Comparison of ENCODE assay signal across 11 mouse cellular contexts in genomic region chr8:107049480-107049879, GRCm38 (mm10). TPM values are rescaled to one million over a fixed set of nuclear protein-coding genes. Genes with fewer than 3 reads are reported as not detected.
DNase-seq lines count a peak whose midpoint lies in the region; ATAC-seq and TF ChIP-seq lines count a peak whose summit lies in the region.
"Had no signal": no experiment of that assay in that cellular context is flagged by ENCODE, and none has a peak within 500 bp of the region (broad histone marks: within the 10 kb centered on the region; RNA-seq: fewer than 3 reads in every experiment).

No protein-coding gene starts in this region.

- ATAC-seq in midbrain, postnatal 0 days (ENCODE audit: low FRiP score) = no peak
- ATAC-seq in limb, embryonic 12.5 days (ENCODE audit: insufficient number of reproducible peaks, insufficient read depth, low FRiP score, low TSS enrichment, low read depth) = no peak
- ATAC-seq in stomach, embryonic 16.5 days (ENCODE audit: insufficient read depth, low FRiP score) = no peak

- intact Hi-C loops in gastrocnemius, adult 2 months (cut with DNase I) = no loop called here
- intact Hi-C loops in gastrocnemius, postnatal 36 days (cut with DNase I) = no loop called here
- intact Hi-C loops in left cerebral cortex, postnatal 4 days (cut with DNase I) = no loop called here

- peak overlapping the region; percentile 94; the same call in 1 of the 2 replicates for H3K27ac ChIP-seq in gastrocnemius, adult 2 months
- H3K27ac ChIP-seq in midbrain, embryonic 10.5 days (replicated peaks) = no peak overlapping the region
- H3K27ac ChIP-seq in midbrain, postnatal 0 days (ENCODE audit: low read depth, low read length) = no peak overlapping the region
- peak overlapping the region; percentile 96; the same call in 1 of the 2 replicates for H3K27ac ChIP-seq in limb, embryonic 12.5 days
- no peak overlapping the region for H3K27ac ChIP-seq in stomach, embryonic 16.5 days (ENCODE audit: low read length)

- peaks cover 88% of the 10 kb centered on the region for H3K36me3 ChIP-seq in midbrain, embryonic 10.5 days
- peaks cover 36% of the 10 kb centered on the region for H3K36me3 ChIP-seq in midbrain, postnatal 0 days (ENCODE audit: insufficient read depth, low read length)
- peaks cover 82% of the 10 kb centered on the region for H3K36me3 ChIP-seq in limb, embryonic 12.5 days
- H3K36me3 ChIP-seq in stomach, embryonic 16.5 days (ENCODE audit: control insufficient read depth, insufficient read depth, low read length) = peaks cover 12% of the 10 kb centered on the region

- H3K9me3 ChIP-seq in midbrain, embryonic 10.5 days (replicated peaks) = no peaks in the 10 kb centered on the region
- H3K9me3 ChIP-seq in midbrain, postnatal 0 days (ENCODE audit: low read length) = no peaks in the 10 kb centered on the region
- H3K9me3 ChIP-seq in limb, embryonic 12.5 days = no peaks in the 10 kb centered on the region; the same call in 1 of the 2 replicates
- no peaks in the 10 kb centered on the region for H3K9me3 ChIP-seq in stomach, embryonic 16.5 days (replicated peaks; ENCODE audit: control insufficient read depth, low read length)

- H3K9ac ChIP-seq in midbrain, postnatal 0 days (replicated peaks; ENCODE audit: low read length, poor library complexity, severe bottlenecking) = no peak overlapping the region
- H3K9ac ChIP-seq in limb, embryonic 12.5 days (replicated peaks) = no peak overlapping the region
- no peak overlapping the region for H3K9ac ChIP-seq in stomach, embryonic 16.5 days (ENCODE audit: low read length)

- TF ChIP-seq CTCF in gastrocnemius, adult 2 months (IDR thresholded peaks at IDR 0.05) = no peak
- TF ChIP-seq CTCF in midbrain, postnatal 0 days (IDR thresholded peaks at IDR 0.05) = no peak

- H3K27me3 ChIP-seq in midbrain, embryonic 10.5 days (ENCODE audit: low read depth, poor library complexity, severe bottlenecking) = no peaks in the 10 kb centered on the region
- H3K27me3 ChIP-seq in midbrain, postnatal 0 days (ENCODE audit: insufficient read depth, low read length) = no peaks in the 10 kb centered on the region
- H3K27me3 ChIP-seq in limb, embryonic 12.5 days = no peaks in the 10 kb centered on the region
- H3K27me3 ChIP-seq in stomach, embryonic 16.5 days (ENCODE audit: control insufficient read depth, insufficient read depth, low read length) = no peaks in the 10 kb centered on the region

- peaks cover 26% of the 10 kb centered on the region for H3K4me1 ChIP-seq in midbrain, embryonic 10.5 days
- H3K4me1 ChIP-seq in midbrain, postnatal 0 days (ENCODE audit: insufficient read depth, low read length) = peaks cover 2% of the 10 kb centered on the region; the same call in 1 of the 2 replicates
- peaks cover 17% of the 10 kb centered on the region for H3K4me1 ChIP-seq in limb, embryonic 12.5 days (replicated peaks)
- H3K4me1 ChIP-seq in stomach, embryonic 16.5 days (ENCODE audit: control insufficient read depth, insufficient read depth, low read length) = peaks cover 4% of the 10 kb centered on the region

- WGBS in midbrain, embryonic 10.5 days = 92% methylated on average over 4 of the region's 4 CpGs
- WGBS in midbrain, postnatal 0 days = 97% methylated on average over 4 of the region's 4 CpGs
- WGBS in limb, embryonic 12.5 days = 92% methylated on average over 4 of the region's 4 CpGs
- 95% methylated on average over 4 of the region's 4 CpGs for WGBS in stomach, embryonic 16.5 days

- peak overlapping the region; percentile 93 for H3K4me3 ChIP-seq in gastrocnemius, adult 2 months
- peak overlapping the region; percentile 75; the same call in 1 of the 2 replicates for H3K4me3 ChIP-seq in midbrain, embryonic 10.5 days
- no peak overlapping the region for H3K4me3 ChIP-seq in midbrain, postnatal 0 days (ENCODE audit: low read depth, low read length)
- H3K4me3 ChIP-seq in limb, embryonic 12.5 days (replicated peaks) = peak overlapping the region; percentile 92
- peak overlapping the region; percentile 82; the same call in 1 of the 2 replicates for H3K4me3 ChIP-seq in stomach, embryonic 16.5 days (replicated peaks; ENCODE audit: low read length)

- no peak overlapping the region for H3K4me2 ChIP-seq in midbrain, postnatal 0 days (ENCODE audit: low read depth, low read length, poor library complexity, severe bottlenecking)
- H3K4me2 ChIP-seq in limb, embryonic 12.5 days = peak overlapping the region; percentile 89
- peak overlapping the region; percentile 86; the same call in 1 of the 2 replicates for H3K4me2 ChIP-seq in stomach, embryonic 16.5 days (ENCODE audit: low read depth, low read length)

- no peak for DNase-seq in gastrocnemius, adult 2 months
- no peak for DNase-seq in gastrocnemius, postnatal 36 days
- no peak for DNase-seq in midbrain, embryonic 10.5 days (ENCODE audit: low spot score)
- no peak for DNase-seq in midbrain, postnatal 0 days (ENCODE audit: low spot score)
- DNase-seq in thymus, postnatal 36 days = no peak
- DNase-seq in left cerebral cortex, postnatal 4 days = no peak
- DNase-seq: adrenal gland, postnatal 36 days; kidney, adult 11 months had no signal

RNA-seq across cellular contexts. Expression of gene Pdf, which starts 1.1 kb away (rescaled TPM):
- total RNA-seq in gastrocnemius, adult 2 months (2021) = 10 to 100 TPM; 38.6 to 44.0 TPM
- total RNA-seq in gastrocnemius, postnatal 36 days (2021) = 10 to 100 TPM; 38.3 to 41.6 TPM
- 44.2 and 48.1 TPM in 2 replicates for polyA plus RNA-seq in midbrain, embryonic 10.5 days (2016; fragmentation: Nextera tagmentation; extraction: Ambion mirVana)
- total RNA-seq in midbrain, postnatal 0 days (2014; rRNA removed) = 61.5 TPM in 2 replicates
- 31.8 and 33.3 TPM in 2 replicates for polyA plus RNA-seq in midbrain, postnatal 0 days (2015; fragmentation: Nextera tagmentation; extraction: Ambion mirVana)
- 58.2 and 61.4 TPM in 2 replicates for polyA plus RNA-seq in limb, embryonic 12.5 days (2016; fragmentation: Nextera tagmentation; extraction: Ambion mirVana)
- 35.3 and 35.7 TPM in 2 replicates for polyA plus RNA-seq in stomach, embryonic 16.5 days (2015; fragmentation: Nextera tagmentation; extraction: Ambion mirVana)
- total RNA-seq in left cerebral cortex, postnatal 4 days (2021) = 10 to 100 TPM; 22.5 to 23.2 TPM

RNA-seq across cellular contexts. Expression of gene Cog8, which starts 7.0 kb away (rescaled TPM):
- 10 to 100 TPM; 18.7 to 20.3 TPM for total RNA-seq in gastrocnemius, adult 2 months (2021)
- total RNA-seq in gastrocnemius, postnatal 36 days (2021) = 10 to 100 TPM; 15.0 to 16.1 TPM
- polyA plus RNA-seq in midbrain, embryonic 10.5 days (2016; fragmentation: Nextera tagmentation; extraction: Ambion mirVana) = 38.2 and 40.8 TPM in 2 replicates
- total RNA-seq in midbrain, postnatal 0 days (2014; rRNA removed) = 46.2 and 89.6 TPM in 2 replicates
- 32.4 and 36.1 TPM in 2 replicates for polyA plus RNA-seq in midbrain, postnatal 0 days (2015; fragmentation: Nextera tagmentation; extraction: Ambion mirVana)
- 45.2 and 48.4 TPM in 2 replicates for polyA plus RNA-seq in limb, embryonic 12.5 days (2016; fragmentation: Nextera tagmentation; extraction: Ambion mirVana)
- 24.8 and 27.1 TPM in 2 replicates for polyA plus RNA-seq in stomach, embryonic 16.5 days (2015; fragmentation: Nextera tagmentation; extraction: Ambion mirVana)
- total RNA-seq in left cerebral cortex, postnatal 4 days (2021) = 10 to 100 TPM; 21.3 to 22.8 TPM

RNA-seq across cellular contexts. Expression of gene Nip7, which starts 7.2 kb away (rescaled TPM):
- 10 to 100 TPM; 19.3 to 20.7 TPM for total RNA-seq in gastrocnemius, adult 2 months (2021)
- 10 to 100 TPM; 13.7 to 21.5 TPM for total RNA-seq in gastrocnemius, postnatal 36 days (2021)
- polyA plus RNA-seq in midbrain, embryonic 10.5 days (2016; fragmentation: Nextera tagmentation; extraction: Ambion mirVana) = 113 and 125 TPM in 2 replicates
- 24.3 and 30.8 TPM in 2 replicates for total RNA-seq in midbrain, postnatal 0 days (2014; rRNA removed)
- 59.1 and 60.1 TPM in 2 replicates for polyA plus RNA-seq in midbrain, postnatal 0 days (2015; fragmentation: Nextera tagmentation; extraction: Ambion mirVana)
- polyA plus RNA-seq in limb, embryonic 12.5 days (2016; fragmentation: Nextera tagmentation; extraction: Ambion mirVana) = 95.4 and 103 TPM in 2 replicates
- 63.5 and 79.8 TPM in 2 replicates for polyA plus RNA-seq in stomach, embryonic 16.5 days (2015; fragmentation: Nextera tagmentation; extraction: Ambion mirVana)
- 10 to 100 TPM; 52.1 to 64.6 TPM for total RNA-seq in left cerebral cortex, postnatal 4 days (2021)

RNA-seq across cellular contexts. Expression of gene Tmed6, which starts 16.0 kb away (rescaled TPM):
- total RNA-seq in gastrocnemius, adult 2 months (2021) = not detected
- not detected for total RNA-seq in gastrocnemius, postnatal 36 days (2021)
- not detected in 2 replicates for polyA plus RNA-seq in midbrain, embryonic 10.5 days (2016; fragmentation: Nextera tagmentation; extraction: Ambion mirVana)
- not detected in 2 replicates for total RNA-seq in midbrain, postnatal 0 days (2014; rRNA removed)
- polyA plus RNA-seq in midbrain, postnatal 0 days (2015; fragmentation: Nextera tagmentation; extraction: Ambion mirVana) = not detected in 2 replicates
- polyA plus RNA-seq in limb, embryonic 12.5 days (2016; fragmentation: Nextera tagmentation; extraction: Ambion mirVana) = not detected in 2 replicates
- polyA plus RNA-seq in stomach, embryonic 16.5 days (2015; fragmentation: Nextera tagmentation; extraction: Ambion mirVana) = 82.3 and 84.1 TPM in 2 replicates
- total RNA-seq in left cerebral cortex, postnatal 4 days (2021) = not detected
- total RNA-seq: adrenal gland, postnatal 36 days had no signal
- polyA plus RNA-seq: C2C12 had no signal

RNA-seq across cellular contexts. Expression of gene Vps4a, which starts 18.5 kb away (rescaled TPM):
- 10 to 100 TPM; 65.2 to 67.8 TPM for total RNA-seq in gastrocnemius, adult 2 months (2021)
- total RNA-seq in gastrocnemius, postnatal 36 days (2021) = 10 to 100 TPM; 61.1 to 64.6 TPM
- 68.0 and 80.2 TPM in 2 replicates for polyA plus RNA-seq in midbrain, embryonic 10.5 days (2016; fragmentation: Nextera tagmentation; extraction: Ambion mirVana)
- total RNA-seq in midbrain, postnatal 0 days (2014; rRNA removed) = 111 and 118 TPM in 2 replicates
- polyA plus RNA-seq in midbrain, postnatal 0 days (2015; fragmentation: Nextera tagmentation; extraction: Ambion mirVana) = 166 and 171 TPM in 2 replicates
- 75.4 and 78.0 TPM in 2 replicates for polyA plus RNA-seq in limb, embryonic 12.5 days (2016; fragmentation: Nextera tagmentation; extraction: Ambion mirVana)
- 60.6 and 62.1 TPM in 2 replicates for polyA plus RNA-seq in stomach, embryonic 16.5 days (2015; fragmentation: Nextera tagmentation; extraction: Ambion mirVana)
- 100 to 1,000 TPM; 137 to 143 TPM for total RNA-seq in left cerebral cortex, postnatal 4 days (2021)

Comparison
In these comparisons a context has a peak if more than half of its experiments do, and no peak if none do; other contexts are left out.
1. H3K27ac ChIP-seq: peak in gastrocnemius, adult 2 months (single experiment) and limb, embryonic 12.5 days (single experiment); none in midbrain, embryonic 10.5 days (single experiment), midbrain, postnatal 0 days (single experiment) and stomach, embryonic 16.5 days (single experiment).